Mouse (Mus musculus) hindbrain, embryonic 13.5 days (tissue): ENCODE measurements around the gene Arf5. TPM values are rescaled to one million over a fixed set of nuclear protein-coding genes. Genes with fewer than 3 reads are reported as not detected.

ENCODE experiments used
- ATAC-seq: fragments of 200-750 bp; cut with Nextera tagmentation; 2 replicates; pipeline ENCODE4 v1.8.0; 2017; ENCODE audit warnings: moderate TSS enrichment; ENCODE audit not compliant: low FRiP score
- H3K27ac ChIP-seq: fragments of 300-500 bp; sonication (generic); 2 replicates; pipeline ENCODE4 v1.5.1; 2015; ENCODE audit warnings: inconsistent platforms, mild to moderate bottlenecking, moderate library complexity
- H3K27me3 ChIP-seq: fragments of 300-500 bp; sonication (generic); 2 replicates; pipeline ENCODE4 v1.6.1; 2015; ENCODE audit warnings: mild to moderate bottlenecking, inconsistent platforms
- H3K36me3 ChIP-seq: fragments of 300-500 bp; sonication (generic); 2 replicates; pipeline ENCODE4 v1.6.1; 2015; ENCODE audit warnings: mild to moderate bottlenecking, inconsistent platforms
- H3K4me1 ChIP-seq: fragments of 300-500 bp; sonication (generic); replicated peaks from 2 replicates; pipeline ENCODE4 v1.6.1; 2015; ENCODE audit warnings: inconsistent platforms
- H3K4me2 ChIP-seq: fragments of 300-500 bp; sonication (generic); 2 replicates; pipeline ENCODE4 v1.6.1; 2015; ENCODE audit warnings: inconsistent platforms, mild to moderate bottlenecking, moderate library complexity
- H3K4me3 ChIP-seq: fragments of 300-500 bp; sonication (generic); 2 replicates; pipeline ENCODE4 v1.5.1; 2015; ENCODE audit warnings: mild to moderate bottlenecking, inconsistent platforms
- H3K9ac ChIP-seq: fragments of 300-500 bp; sonication (generic); 2 replicates; pipeline ENCODE4 v1.6.1; 2015; ENCODE audit warnings: mild to moderate bottlenecking, inconsistent platforms
- H3K9me3 ChIP-seq: fragments of 300-500 bp; sonication (generic); 2 replicates; pipeline ENCODE4 v1.6.1; 2016; ENCODE audit warnings: inconsistent platforms
- WGBS: fragments of 180-500 bp; shearing (Covaris S2); methylation state at CpG from one replicate; pipeline ENCODE4 v1.1.7; 2015; 5-methylcytosine and 5-hydroxymethylcytosine counted together
- polyA plus RNA-seq: library from polyadenylated mRNA; unstranded; fragments of >200 nt; fragmentation: Nextera tagmentation; extraction: Ambion mirVana; gene quantifications from 2 replicates; pipeline ENCODE4 v1.2.1, GENCODE M21; 2015

Arf5 gene
- polyA plus RNA-seq, 1 experiment from 2014 or later = 406 TPM

- ATAC-seq = no peak
- Histone ChIP-seq H3K27ac (no peak overlapping the region), H3K36me3 (no peaks in the 10 kb centered on the region), H3K27me3 (no peaks in the 10 kb centered on the region), H3K4me1 (peaks cover 3% of the 10 kb centered on the region), H3K4me3 (no peak overlapping the region), H3K9me3 (no peaks in the 10 kb centered on the region), H3K9ac (no peak overlapping the region), H3K4me2 (no peak overlapping the region)
- WGBS = 88% methylated on average over 4 of the region's 4 CpGs
Measured at GRCm38 (mm10) chr6:28474211-28474610, 50.9 kb downstream of the Arf5 start.

- 88% methylated on average over 5 of the region's 5 CpGs for WGBS
- H3K27ac ChIP-seq = no peak within 1 kb of the TSS
Measured at GRCm38 (mm10) chr6:28474839-28475238, 51.5 kb downstream of the Arf5 start, which contains the start of gene Snd1. TSS of gene Snd1 (plus strand) at chr6:28475139.

More at GRCm38 (mm10) chr6:28474839-28475238, 51.5 kb downstream of the Arf5 start, which contains the start of gene Snd1:
- H3K4me2 ChIP-seq = no peak within 1 kb of the TSS
- H3K36me3 ChIP-seq = no peaks in the 10 kb centered on the region
- H3K4me3 ChIP-seq = no peak within 1 kb of the TSS
- peaks cover 7% of the 10 kb centered on the region for H3K4me1 ChIP-seq
- no peaks in the 10 kb centered on the region for H3K27me3 ChIP-seq
- no peak within 1 kb of the TSS for H3K9ac ChIP-seq
- no peak for ATAC-seq
- H3K9me3 ChIP-seq = no peaks in the 10 kb centered on the region

Other genes with a start within 250 kb of the Arf5 start
- gene Zfp800, start 25.6 kb upstream of the Arf5 start, polyA plus RNA-seq = 21.5 and 23.0 TPM in 2 replicates
- gene Fscn3, start 4.2 kb downstream of the Arf5 start, polyA plus RNA-seq = not detected in 2 replicates
- 12.0 and 13.8 TPM in 2 replicates for gene Gcc1, start 4.8 kb downstream of the Arf5 start, polyA plus RNA-seq
- not detected in 2 replicates for gene Pax4, start 25.8 kb downstream of the Arf5 start, polyA plus RNA-seq
- gene Snd1, start 51.6 kb downstream of the Arf5 start, polyA plus RNA-seq = 81.2 and 85.6 TPM in 2 replicates